Mouse (Mus musculus): ENCODE measurements around the gene Pth2. TPM values are rescaled to one million over a fixed set of nuclear protein-coding genes. Genes with fewer than 3 reads are reported as not detected.

Gene Pth2
- total and polyA plus RNA-seq, 3 experiments: not detected

DNA sequence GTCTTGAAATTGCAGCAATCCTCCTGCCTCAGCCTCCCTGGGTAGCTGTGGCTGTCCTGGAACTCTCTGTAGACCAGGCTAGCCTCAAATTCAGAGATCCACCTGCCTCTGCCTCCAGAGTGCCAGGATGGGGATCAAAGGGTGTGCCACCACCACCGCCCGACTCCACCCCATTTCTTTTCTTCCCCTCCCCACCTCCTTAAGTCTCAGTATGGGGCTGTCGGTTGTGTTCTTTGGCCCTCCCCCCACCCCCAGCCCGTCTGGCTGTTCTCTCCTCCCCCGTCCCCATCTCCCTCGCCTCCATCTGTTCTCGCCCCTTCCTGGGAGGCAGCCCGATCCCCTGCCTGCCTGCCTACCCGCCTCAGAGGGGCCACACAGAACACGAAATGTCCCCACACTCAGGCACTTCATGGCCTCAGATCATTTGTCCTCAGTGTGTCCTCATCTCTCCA lies 13.8 kb upstream of the Pth2 start:
- Histone ChIP-seq H3K9ac (ENCODE audit: control insufficient read depth, low read depth, low read length, poor library complexity, severe bottlenecking) (no peak overlapping the region), H3K4me3 (ENCODE audit: control insufficient read depth in 1 of 2, insufficient read depth in 1 of 2, low read depth in 2 of 2, low read length in 2 of 2) (no peak overlapping the region), H3K36me3 (ENCODE audit: control insufficient read depth in 1 of 2, insufficient read depth in 2 of 2, low read length in 2 of 2) (no peaks in the 10 kb centered on the region), H3K79me2 (ENCODE audit: control insufficient read depth, insufficient read depth, low read length, poor library complexity) (no peaks in the 10 kb centered on the region), H3K27me3 (ENCODE audit: control insufficient read depth in 1 of 2, insufficient read depth in 2 of 2, low read length in 2 of 2) (peaks cover 4 to 9% of the 10 kb centered on the region in 2 experiments), H3K4me1 (ENCODE audit: control insufficient read depth in 1 of 2, insufficient read depth in 2 of 2, low read length in 2 of 2) (no peaks in the 10 kb centered on the region; a peak in 2 of 4 replicates), H3K9me3 (replicated peaks; ENCODE audit: insufficient read depth, low read length) (no peaks in the 10 kb centered on the region), H3K27ac (ENCODE audit: control insufficient read depth, low read depth, low read length) (no peak overlapping the region)
- DNase-seq (ENCODE audit: low read depth, low spot score): no peak
- TF ChIP-seq HCFC1 (IDR thresholded peaks at IDR 0.05; ENCODE audit: low read depth, low read length): no peak
- TF ChIP-seq EP300 (IDR thresholded peaks at IDR 0.05; ENCODE audit: low read depth in 1 of 2, low read length in 2 of 2): no peak
- no peak for TF ChIP-seq POLR2A (IDR thresholded peaks at IDR 0.05; ENCODE audit: control insufficient read depth in 1 of 2, insufficient read depth in 1 of 2, low read depth in 1 of 2, low read length in 2 of 2, poor library complexity in 1 of 2)
- no peak for TF ChIP-seq ZNF384 (IDR thresholded peaks at IDR 0.05; ENCODE audit: low read depth, low read length)
- TF ChIP-seq KAT2A (conservative IDR thresholded peaks at IDR 0.05; ENCODE audit: low read depth, low read length): no peak
- no peak for TF ChIP-seq E2F4 (IDR thresholded peaks at IDR 0.05; ENCODE audit: borderline replicate concordance, low read depth, low read length)
- no peak for TF ChIP-seq SMC3 (IDR thresholded peaks at IDR 0.05; ENCODE audit: low read depth, low read length)
- TF ChIP-seq ELF1 (IDR thresholded peaks at IDR 0.05; ENCODE audit: low read depth, low read length): no peak
- TF ChIP-seq MXI1 (IDR thresholded peaks at IDR 0.05; ENCODE audit: low read depth, low read length): no peak
- TF ChIP-seq TAL1 (IDR thresholded peaks at IDR 0.05; ENCODE audit: low read length): no peak
- no peak for TF ChIP-seq USF2 (IDR thresholded peaks at IDR 0.05; ENCODE audit: borderline replicate concordance in 1 of 2, insufficient read depth in 1 of 2, low read depth in 1 of 2, low read length in 2 of 2)

DNA sequence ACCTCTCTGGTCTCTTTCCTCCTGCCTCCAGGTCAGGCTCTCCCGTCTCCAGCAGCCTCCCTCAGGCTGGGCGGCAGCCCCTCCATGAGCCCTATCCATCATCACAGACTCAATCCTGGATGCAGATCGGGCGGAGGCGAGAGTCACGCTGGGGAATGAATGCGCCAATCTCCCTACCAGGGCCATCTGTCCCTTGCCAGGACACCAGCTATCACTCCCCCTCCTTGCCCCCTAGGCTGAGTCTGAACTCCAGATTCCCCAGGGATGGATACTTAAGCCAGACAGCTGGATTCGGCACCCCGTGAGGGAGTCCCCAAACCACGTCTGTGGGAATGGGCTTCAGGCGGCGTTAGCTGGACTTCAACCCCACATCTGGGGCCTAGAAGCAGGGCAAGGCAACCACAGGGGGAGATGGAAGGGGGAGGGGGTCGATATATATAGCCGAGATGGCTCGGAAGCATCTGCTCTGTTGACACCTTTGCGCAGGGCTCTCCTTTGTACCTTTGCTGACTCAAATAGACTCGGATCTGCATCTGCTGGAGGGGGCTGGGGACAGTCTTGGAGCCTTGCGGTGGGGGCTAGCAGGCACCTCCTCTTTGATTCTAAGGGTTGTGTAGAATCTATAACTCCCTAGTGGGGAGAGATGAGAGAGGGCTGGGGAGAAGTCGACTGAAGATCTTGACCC lies 12.9 kb upstream of the Pth2 start:
- Histone ChIP-seq H3K4me1 (ENCODE audit: control insufficient read depth in 1 of 2, insufficient read depth in 2 of 2, low read length in 2 of 2) (no peaks in the 10 kb centered on the region), H3K36me3 (ENCODE audit: control insufficient read depth in 1 of 2, insufficient read depth in 2 of 2, low read length in 2 of 2) (no peaks in the 10 kb centered on the region), H3K9me3 (replicated peaks; ENCODE audit: insufficient read depth, low read length) (no peaks in the 10 kb centered on the region), H3K27ac (ENCODE audit: control insufficient read depth, low read depth, low read length) (no peak overlapping the region), H3K79me2 (ENCODE audit: control insufficient read depth, insufficient read depth, low read length, poor library complexity) (no peaks in the 10 kb centered on the region), H3K9ac (ENCODE audit: control insufficient read depth, low read depth, low read length, poor library complexity, severe bottlenecking) (no peak overlapping the region), H3K27me3 (ENCODE audit: control insufficient read depth in 1 of 2, insufficient read depth in 2 of 2, low read length in 2 of 2) (peaks cover 4 to 9% of the 10 kb centered on the region in 2 experiments), H3K4me3 (ENCODE audit: control insufficient read depth in 1 of 2, insufficient read depth in 1 of 2, low read depth in 2 of 2, low read length in 2 of 2) (no peak overlapping the region)
- no peak for TF ChIP-seq MYB (IDR thresholded peaks at IDR 0.05; ENCODE audit: low read depth, low read length)
- DNase-seq (ENCODE audit: low read depth, low spot score): no peak

DNA sequence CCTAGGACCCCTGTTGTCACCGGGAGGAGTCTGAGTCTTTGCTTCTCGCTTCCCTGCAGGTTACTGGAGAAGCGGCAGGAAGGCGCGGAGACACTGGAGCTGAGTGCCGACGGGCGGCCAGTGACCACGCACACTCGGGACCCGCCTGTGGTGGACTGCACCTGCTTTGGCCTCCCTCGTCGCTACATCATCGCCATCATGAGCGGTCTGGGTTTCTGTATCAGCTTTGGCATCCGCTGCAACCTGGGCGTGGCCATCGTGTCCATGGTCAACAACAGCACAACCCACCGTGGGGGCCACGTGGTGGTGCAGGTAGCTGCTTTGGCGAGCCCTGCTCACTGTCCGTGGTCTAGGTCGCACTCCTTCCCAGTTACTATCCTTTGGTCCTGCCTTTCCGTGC lies 12.1 kb upstream of the Pth2 start:
- TF ChIP-seq CHD2 (IDR thresholded peaks at IDR 0.05; ENCODE audit: low read length) (no peak), POLR2AphosphoS5 (IDR thresholded peaks at IDR 0.05; ENCODE audit: borderline replicate concordance, low read depth, low read length) (no peak), ZKSCAN1 (IDR thresholded peaks at IDR 0.05; ENCODE audit: low read depth, low read length) (no peak), ZMIZ1 (IDR thresholded peaks at IDR 0.05; ENCODE audit: low read depth, low read length) (no peak), MYB (IDR thresholded peaks at IDR 0.05; ENCODE audit: low read depth, low read length) (no peak), USF2 (IDR thresholded peaks at IDR 0.05; ENCODE audit: borderline replicate concordance in 1 of 2, insufficient read depth in 1 of 2, low read depth in 1 of 2, low read length in 2 of 2) (no peak), RAD21 (IDR thresholded peaks at IDR 0.05; ENCODE audit: low read depth, low read length) (no peak), GABPA (IDR thresholded peaks at IDR 0.05; ENCODE audit: low read depth, low read length) (no peak), POLR2A (IDR thresholded peaks at IDR 0.05; ENCODE audit: control insufficient read depth in 1 of 2, insufficient read depth in 1 of 2, low read depth in 1 of 2, low read length in 2 of 2, poor library complexity in 1 of 2) (no peak), ZNF384 (IDR thresholded peaks at IDR 0.05; ENCODE audit: low read depth, low read length) (no peak), MAX (IDR thresholded peaks at IDR 0.05; ENCODE audit: low read length) (no peak), SMC3 (IDR thresholded peaks at IDR 0.05; ENCODE audit: low read depth, low read length) (no peak), MYC (IDR thresholded peaks at IDR 0.05; ENCODE audit: low read depth, low read length) (no peak), MAFK (IDR thresholded peaks at IDR 0.05; ENCODE audit: borderline replicate concordance, low read depth, low read length) (no peak)
- no peak overlapping the region for H3K27ac ChIP-seq (ENCODE audit: control insufficient read depth, low read depth, low read length)
- no peaks in the 10 kb centered on the region for H3K4me1 ChIP-seq (ENCODE audit: control insufficient read depth in 1 of 2, insufficient read depth in 2 of 2, low read length in 2 of 2)
- H3K9ac ChIP-seq (ENCODE audit: control insufficient read depth, low read depth, low read length, poor library complexity, severe bottlenecking): no peak overlapping the region
- no peaks in the 10 kb centered on the region for H3K36me3 ChIP-seq (ENCODE audit: control insufficient read depth in 1 of 2, insufficient read depth in 2 of 2, low read length in 2 of 2)
- H3K9me3 ChIP-seq (replicated peaks; ENCODE audit: insufficient read depth, low read length): no peaks in the 10 kb centered on the region
- H3K79me2 ChIP-seq (ENCODE audit: control insufficient read depth, insufficient read depth, low read length, poor library complexity): no peaks in the 10 kb centered on the region
- DNase-seq (ENCODE audit: low read depth, low spot score): no peak
- H3K4me3 ChIP-seq (ENCODE audit: control insufficient read depth in 1 of 2, insufficient read depth in 1 of 2, low read depth in 2 of 2, low read length in 2 of 2): no peak overlapping the region
- peaks cover 4 to 9% of the 10 kb centered on the region in 2 experiments for H3K27me3 ChIP-seq (ENCODE audit: control insufficient read depth in 1 of 2, insufficient read depth in 2 of 2, low read length in 2 of 2)

Data from MEL (cell line).